Mouse (Mus musculus) thymus, adult 18-20 months (tissue): ENCODE measurements at regions not wholly inside any gene's neighbourhood (a gene's known extent, or its start where the extent isn't known, plus 50 kb on each side); places are given as distances from the start of the nearest gene placed in this dataset.

ENCODE experiments used
- DNase-seq, 2 experiments: peaks; one replicate each; pipeline ENCODE4 v3.0.0; 2022; ENCODE audit warnings: mixed read lengths in 2 of 2

GRCm38 (mm10) chr2:180388122-180388521, 53.6 kb upstream of the Gata5 start:
- no peak for DNase-seq

- no peak for DNase-seq
These were observed 52.8 kb upstream of the Gata5 start for GRCm38 (mm10) chr2:180387305-180387704.

DNA sequence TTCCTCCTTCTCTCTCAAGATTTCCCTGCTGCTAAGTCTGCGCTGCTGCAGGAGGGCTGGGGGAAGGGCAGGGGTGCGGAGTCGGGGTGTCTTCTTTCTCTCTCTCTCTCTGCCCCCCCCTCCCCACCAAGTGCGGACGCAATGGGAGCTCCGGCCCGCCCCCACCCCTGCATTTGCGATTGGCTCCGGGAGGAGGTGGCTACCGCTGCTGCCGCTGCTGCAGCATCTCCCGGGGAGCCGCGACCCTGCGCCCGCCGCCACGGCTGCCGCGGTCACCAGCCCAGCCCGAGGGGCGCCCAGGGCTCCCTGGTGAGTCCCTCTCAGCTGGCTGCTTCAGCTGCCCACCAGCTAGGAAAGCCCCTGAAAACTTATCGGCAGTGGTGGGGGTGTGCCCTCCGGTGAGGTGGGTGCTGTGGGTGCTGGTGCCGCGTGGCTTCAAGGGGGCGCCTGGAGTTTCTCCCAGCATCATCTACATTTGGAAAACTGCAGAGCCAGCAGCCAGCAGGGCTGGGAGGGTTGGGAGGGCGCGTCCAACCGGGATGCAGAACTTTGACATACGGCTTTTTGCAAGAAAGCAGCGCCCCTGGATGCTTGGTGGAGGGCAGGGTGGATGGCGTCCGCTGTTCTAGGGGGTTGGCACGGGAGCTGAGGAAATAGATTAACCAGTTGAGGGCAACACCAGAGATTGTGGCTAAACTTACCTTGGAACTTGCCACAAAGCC, 51.6 kb upstream of the Gata5 start:
- no peak for DNase-seq

DNA sequence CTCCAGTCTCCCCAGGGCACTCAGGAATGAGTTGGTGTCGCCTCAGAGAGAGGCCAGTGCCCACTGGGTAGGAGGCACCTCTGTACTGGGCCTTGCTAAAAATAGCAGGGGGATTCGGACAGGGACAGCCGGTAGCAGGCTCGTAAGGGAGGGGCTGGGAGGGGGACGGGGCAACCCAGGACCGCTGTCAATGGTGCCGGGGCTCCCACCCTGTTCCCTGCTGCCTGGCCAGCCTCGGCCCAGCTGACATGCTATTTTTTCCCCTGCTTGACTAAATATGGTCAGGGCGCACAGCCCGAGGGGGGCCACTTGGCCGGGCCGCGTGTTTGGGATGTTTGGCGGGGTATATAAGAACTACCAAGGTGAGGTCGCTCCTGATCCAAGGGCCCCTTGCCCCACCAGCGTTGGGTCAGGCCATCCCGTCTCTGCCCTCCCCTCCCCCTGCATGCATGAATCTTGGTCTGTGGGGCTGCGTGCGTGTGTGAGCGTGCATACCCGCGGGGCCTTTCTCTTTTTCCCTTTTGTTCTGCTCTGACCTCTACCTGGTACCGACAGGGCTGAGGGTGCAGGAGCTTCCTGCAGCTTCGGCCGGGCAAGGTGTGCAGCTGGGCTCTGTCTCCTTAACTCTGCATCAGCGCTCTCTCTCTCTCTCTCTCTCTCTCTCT, 50.9 kb upstream of the Gata5 start:
- peak in 1 of 2 experiments; percentile 3 for DNase-seq
